Mouse (Mus musculus): ENCODE measurements around the gene Nudc.
A peak's percentile ranks its signal among the peaks of the same experiment; 100 is the strongest.

Gene Nudc

GRCm38 (mm10) chr4:133545272-133546231 lies at the start of gene Nudc:
Nudc (minus strand) TSS chr4:133545996.
- DNase-seq, result peak; percentile 98

DNA sequence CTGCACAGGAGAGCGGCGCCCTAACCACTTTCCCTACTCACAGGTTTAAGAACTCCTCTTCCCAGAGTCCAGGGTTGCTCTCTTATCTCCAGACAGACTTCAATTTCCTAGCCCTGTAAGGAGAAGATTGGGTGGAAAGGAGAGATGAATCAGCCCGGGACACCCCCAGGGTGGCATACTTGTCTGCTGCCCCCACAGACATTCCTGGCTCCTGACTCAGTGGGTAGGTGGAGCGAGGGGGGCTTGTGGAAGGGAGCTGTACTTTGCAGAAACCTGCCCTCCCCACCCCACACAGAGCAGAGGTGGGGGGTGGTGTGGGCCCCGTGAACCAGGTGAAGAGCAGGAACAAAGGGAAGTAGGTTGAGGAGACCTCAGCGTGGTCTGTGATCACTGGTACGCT lies 49.7 kb upstream of the Nudc start:
- DNase-seq, result no peak

DNA sequence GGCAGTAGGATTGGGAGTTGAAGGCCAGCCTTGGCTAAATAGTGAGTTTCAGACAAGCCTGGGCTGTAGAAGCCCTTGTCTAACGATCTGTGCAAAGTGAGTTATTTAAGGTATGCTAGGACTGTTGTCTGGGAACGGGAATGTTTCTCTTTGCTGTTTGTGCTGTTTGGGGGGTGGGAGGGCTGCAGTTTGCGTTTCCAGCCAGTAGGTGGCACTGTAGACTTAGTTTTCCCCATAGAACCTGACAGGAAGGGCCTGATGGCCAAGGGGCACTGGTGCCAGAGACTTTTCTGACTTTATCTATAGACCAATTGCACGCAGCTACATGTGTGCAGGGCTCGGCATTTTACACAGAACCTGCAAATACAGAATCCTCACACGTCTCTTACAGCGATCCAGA lies 46.8 kb upstream of the Nudc start:
- DNase-seq, result peak; percentile 76

- peak; percentile 86 for DNase-seq
Measured at GRCm38 (mm10) chr4:133584059-133584951, 38.5 kb upstream of the Nudc start, which contains the start of gene Gpn2. Gpn2 (plus strand) TSS chr4:133584362.

DNA sequence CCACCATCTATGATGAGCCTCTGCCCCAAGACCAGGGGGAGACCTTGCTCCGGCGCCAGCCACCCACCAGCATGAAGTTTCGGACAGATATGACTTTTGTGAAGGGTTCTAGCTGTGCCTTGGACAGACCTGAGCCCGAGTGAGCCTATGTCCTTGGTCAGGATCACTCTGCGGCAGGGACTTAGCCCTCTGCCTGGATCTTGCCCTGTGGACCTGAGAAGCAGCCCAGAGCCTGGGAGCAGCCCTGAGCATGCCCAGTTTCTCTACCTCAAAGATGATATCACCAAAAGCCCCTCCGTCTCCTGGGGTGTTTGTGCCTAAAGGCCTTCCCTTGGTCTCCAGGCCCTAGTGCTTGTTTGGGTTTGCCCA lies 37.9 kb upstream of the Nudc start:
- peak; percentile 43 for DNase-seq

DNA sequence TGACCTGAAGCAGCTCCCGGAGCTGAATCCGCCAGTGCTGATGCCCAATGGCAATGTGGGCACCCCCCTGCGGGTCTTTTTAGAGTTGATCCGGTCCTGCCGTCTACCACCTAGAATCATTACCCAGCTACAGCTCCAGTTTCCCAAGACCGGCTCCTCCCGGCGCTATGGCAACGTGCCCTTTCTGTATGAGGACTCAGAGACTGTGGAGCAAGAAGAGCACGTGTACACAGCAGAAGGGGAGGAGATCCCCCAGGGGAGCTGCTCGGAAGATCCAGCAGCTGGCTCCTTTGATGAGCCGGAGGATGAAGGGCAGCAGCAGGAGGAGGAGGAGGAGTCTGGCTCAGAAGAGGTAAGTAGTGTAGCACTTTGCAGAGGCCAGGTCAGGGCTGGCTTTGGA lies 32.2 kb upstream of the Nudc start:
- DNase-seq, result no peak

DNA sequence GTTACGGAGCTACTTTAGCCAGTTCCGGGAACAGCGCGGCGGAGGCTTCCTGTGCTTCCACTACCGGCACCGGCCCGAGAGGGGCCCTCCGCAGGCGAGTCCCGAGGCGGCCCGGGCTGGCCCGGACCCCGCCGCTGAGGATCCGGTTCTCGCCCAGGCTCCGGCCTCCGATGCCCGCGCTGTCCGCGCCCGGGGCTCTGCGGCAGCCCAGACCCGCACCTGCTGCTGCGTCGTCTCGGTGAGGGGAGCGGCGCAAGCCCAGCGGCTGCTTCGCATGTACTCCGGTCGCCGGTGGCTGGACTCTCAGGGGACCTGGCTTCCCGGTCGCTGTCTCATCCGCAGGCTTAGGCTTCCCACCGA lies 29.0 kb upstream of the Nudc start:
- DNase-seq, result no peak

DNA sequence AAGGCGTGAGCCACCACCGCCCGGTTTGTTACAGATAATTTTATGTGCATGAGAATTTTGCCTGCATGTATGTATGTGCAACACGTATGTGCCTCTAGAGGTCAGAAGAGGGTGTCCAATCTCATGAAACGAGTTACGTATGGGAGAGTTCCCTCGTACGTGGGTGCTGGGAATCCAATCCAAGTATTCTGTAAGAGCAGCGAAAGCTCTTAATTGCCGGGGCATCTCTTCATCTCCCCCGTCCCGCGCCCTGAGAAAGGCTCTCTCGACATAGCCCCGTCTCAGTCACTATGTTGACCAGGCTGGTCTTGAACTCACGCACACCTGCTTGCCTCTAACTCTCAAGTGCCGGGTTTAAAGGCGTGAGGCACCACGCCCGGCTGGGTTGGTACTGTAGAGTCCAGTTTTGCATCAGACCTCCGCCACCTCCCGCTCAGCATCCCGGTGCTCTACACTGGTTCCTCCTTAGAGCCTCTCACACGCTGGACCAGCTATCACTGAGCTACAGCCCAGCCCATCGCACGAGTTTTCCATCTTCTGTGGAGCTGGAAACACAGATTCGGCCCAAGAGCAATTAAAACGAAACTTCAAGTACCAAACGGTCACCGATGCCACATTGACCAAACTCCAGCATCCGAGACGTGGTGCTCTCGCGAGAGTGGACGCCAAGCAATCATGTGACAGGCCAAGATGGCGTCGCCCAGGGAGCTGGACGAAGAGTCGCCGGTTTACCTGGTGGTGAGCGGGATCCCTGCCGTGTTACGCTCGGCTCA lies 28.5 kb upstream of the Nudc start, which contains the start of gene Gpatch3:
Gene Gpatch3 (plus strand): TSS at position 676 of the 773 bp plus-strand sequence.
- peak; percentile 95 for DNase-seq

- peak; percentile 93 for DNase-seq
Measured at GRCm38 (mm10) chr4:133570066-133570466, 24.3 kb upstream of the Nudc start.

GRCm38 (mm10) chr4:133569291-133570065 lies 23.7 kb upstream of the Nudc start:
- DNase-seq, result peak; percentile 79

- peak; percentile 31 for DNase-seq
Measured at GRCm38 (mm10) chr4:133567251-133567650, 21.5 kb upstream of the Nudc start.

DNA sequence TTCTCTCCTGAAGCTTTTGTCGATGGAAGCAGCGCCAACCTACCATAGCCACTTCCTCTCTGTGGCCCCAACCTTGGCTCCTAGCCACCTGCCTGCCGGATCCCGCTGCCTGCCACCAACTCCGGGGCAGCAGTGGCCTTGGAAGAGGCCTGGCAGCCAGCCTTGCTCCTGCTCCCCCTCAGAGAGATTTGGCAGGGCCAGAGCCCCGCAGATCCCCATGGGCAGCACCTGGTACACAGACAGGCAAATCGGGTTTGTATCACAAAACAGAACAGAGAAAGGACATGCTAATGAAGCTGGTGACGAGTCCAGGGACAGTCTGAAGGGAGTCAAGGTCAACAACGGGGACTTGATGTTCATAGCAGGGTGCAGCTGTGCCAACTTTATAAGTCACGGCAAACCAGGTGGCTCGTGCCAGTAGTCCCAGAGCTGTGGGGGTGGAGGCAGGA lies 17.4 kb upstream of the Nudc start:
- peak; percentile 80 for DNase-seq

- DNase-seq, result no peak
Measured at GRCm38 (mm10) chr4:133561622-133562021, 15.8 kb upstream of the Nudc start.

GRCm38 (mm10) chr4:133559846-133560245 lies 14.1 kb upstream of the Nudc start:
- no peak for DNase-seq

- peak; percentile 89 for DNase-seq
Measured at GRCm38 (mm10) chr4:133557041-133557717, 11.4 kb upstream of the Nudc start.

- DNase-seq, result no peak
Measured at GRCm38 (mm10) chr4:133553448-133554330, 7.9 kb upstream of the Nudc start.

- DNase-seq, result peak; percentile 53
Measured at GRCm38 (mm10) chr4:133552768-133553447, 7.1 kb upstream of the Nudc start, which contains the start of gene Nr0b2. Nr0b2 (plus strand) TSS chr4:133553376.

DNA sequence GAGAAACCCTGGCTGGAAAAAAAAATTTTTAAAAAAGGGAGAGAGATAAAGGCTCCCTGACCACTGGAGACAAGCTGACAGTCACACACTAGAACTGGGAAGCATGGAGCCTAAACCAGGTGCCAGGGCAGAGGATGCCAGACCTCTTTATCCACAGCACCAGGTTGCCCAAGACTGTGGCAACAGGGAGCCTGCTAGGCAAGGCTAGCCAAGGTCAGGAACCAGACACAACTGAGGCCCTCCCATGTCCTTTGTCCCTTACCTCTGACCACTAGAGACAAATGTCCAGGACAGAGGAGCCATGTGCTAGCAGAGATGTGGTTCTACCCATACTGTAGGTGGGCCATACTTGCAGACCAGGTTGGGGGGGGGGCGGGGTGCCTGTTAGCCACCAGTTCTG lies 6.2 kb upstream of the Nudc start:
- DNase-seq, result no peak

DNA sequence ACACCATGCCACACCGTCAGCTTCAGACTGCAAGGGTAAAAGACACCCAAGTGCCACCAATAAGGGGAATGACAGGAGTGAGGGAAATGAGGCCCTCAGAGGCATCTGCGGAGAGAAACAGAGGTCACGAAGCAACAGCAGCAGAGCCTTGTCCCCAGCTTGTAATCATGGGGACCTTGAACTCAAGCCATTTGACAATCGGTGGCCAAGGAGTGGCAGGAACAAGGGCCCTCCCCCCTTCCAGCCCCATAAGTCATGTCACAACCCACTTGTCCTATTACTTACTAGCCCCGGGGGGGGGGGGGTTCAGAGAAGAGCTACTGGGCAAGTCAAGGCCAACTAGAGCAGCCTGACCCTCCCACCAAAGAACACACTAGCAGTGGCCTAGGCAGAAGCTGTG lies 9.1 kb downstream of the Nudc start:
- no peak for DNase-seq
